Mouse (Mus musculus) forebrain, postnatal 0 days (tissue): ENCODE data around the gene Dtx2. TPM values are rescaled to one million over a fixed set of nuclear protein-coding genes. Genes with fewer than 3 reads are reported as not detected.

Source experiments
- ATAC-seq: fragments of 200-750 bp; cut with Nextera tagmentation; 2 replicates; pipeline ENCODE4 v1.8.0; 2017; ENCODE audit warnings: mild to moderate bottlenecking, moderate library complexity
- DNase-seq: peaks from one replicate; pipeline ENCODE4 v3.0.0-alpha.2; 2015
- H3K27ac ChIP-seq: fragments of 300-500 bp; sonication (generic); 2 replicates; pipeline ENCODE4 v1.5.1; 2014; ENCODE audit warnings: low read depth, mild to moderate bottlenecking, antibody characterized with exemption, low read length, moderate library complexity, mixed read lengths
- H3K27me3 ChIP-seq: fragments of 300-500 bp; sonication (generic); 2 replicates; pipeline ENCODE4 v1.6.1; 2014; ENCODE audit warnings: mild to moderate bottlenecking, low read length, mixed read lengths; ENCODE audit not compliant: insufficient read depth
- H3K36me3 ChIP-seq: fragments of 300-500 bp; sonication (generic); 2 replicates; pipeline ENCODE4 v1.6.1; 2014; ENCODE audit warnings: mild to moderate bottlenecking, moderate library complexity; ENCODE audit not compliant: insufficient read depth
- H3K4me1 ChIP-seq: fragments of 300-500 bp; sonication (generic); 2 replicates; pipeline ENCODE4 v1.6.1; 2014; ENCODE audit warnings: antibody characterized with exemption; ENCODE audit not compliant: insufficient read depth
- H3K4me2 ChIP-seq: fragments of 300-500 bp; sonication (generic); 2 replicates; pipeline ENCODE4 v1.6.1; 2014; ENCODE audit warnings: low read depth, mild to moderate bottlenecking, moderate library complexity
- H3K4me3 ChIP-seq: fragments of 300-500 bp; sonication (generic); 2 replicates; pipeline ENCODE4 v1.5.1; 2014; ENCODE audit warnings: low read depth, low read length, mixed read lengths
- H3K9ac ChIP-seq: fragments of 300-500 bp; sonication (generic); 2 replicates; pipeline ENCODE4 v1.6.1; 2014; ENCODE audit warnings: mild to moderate bottlenecking
- H3K9me3 ChIP-seq: fragments of 300-500 bp; sonication (generic); 2 replicates; pipeline ENCODE4 v1.6.1; 2016; ENCODE audit warnings: low read length
- CTCF ChIP-seq: sonication (generic); IDR thresholded peaks from 2 replicates; pipeline ENCODE4 v1.5.1; 2016; ENCODE audit warnings: antibody characterized with exemption, control low read depth, low read depth
- WGBS: fragments of 180-500 bp; shearing (Covaris S2); extraction: QIAGEN DNeasy Blood & Tissue Kit; methylation state at CpG from one replicate; pipeline ENCODE4 v1.1.7; 2014; 5-methylcytosine and 5-hydroxymethylcytosine counted together
- polyA plus RNA-seq: library from polyadenylated mRNA; unstranded; fragments of >200 nt; fragmentation: Nextera tagmentation; extraction: Ambion mirVana; gene quantifications from 2 replicates; pipeline ENCODE4 v1.2.1, GENCODE M21; 2015
- total RNA-seq: library from RNA; depleted of rRNA; stranded (reverse); fragments of >200 nt; gene quantifications from 2 replicates; pipeline ENCODE4 v1.2.3, GENCODE M21; 2014

Dtx2 gene
- total and polyA plus RNA-seq, 2 experiments from 2014 or later, result 17.6 to 25.3 TPM

DNA sequence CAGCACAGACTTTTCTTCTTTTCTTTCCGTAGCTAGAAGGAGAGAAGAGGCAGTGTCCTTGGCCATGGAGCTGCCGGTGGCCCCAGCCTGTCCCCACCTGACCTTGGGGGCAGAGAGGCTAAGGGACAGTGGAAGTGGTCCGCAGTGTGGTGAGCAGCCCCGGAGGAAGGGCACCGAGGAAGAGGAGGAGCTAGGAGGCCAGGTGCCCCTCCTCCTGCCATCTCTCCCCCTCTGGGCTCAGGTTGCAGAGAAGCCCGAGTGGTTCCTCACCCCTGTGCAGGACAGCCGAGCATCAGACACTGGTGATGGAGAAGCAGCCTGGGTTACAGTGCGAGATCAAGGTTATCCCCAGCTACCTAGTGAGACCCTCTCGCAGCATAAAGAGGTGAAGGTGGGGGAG, 20.2 kb upstream of the Dtx2 start, which contains the start of gene Ssc4d:
Gene Ssc4d (minus strand): TSS at position 167 of the 400 bp plus-strand sequence.
- WGBS, result 27% methylated on average over 5 of the region's 9 CpGs
- Histone ChIP-seq H3K4me1 (no peaks in the 10 kb centered on the region), H3K9me3 (no peaks in the 10 kb centered on the region), H3K4me2 (no peak within 1 kb of the TSS), H3K27ac (no peak within 1 kb of the TSS), H3K4me3 (no peak within 1 kb of the TSS), H3K36me3 (no peaks in the 10 kb centered on the region), H3K9ac (no peak within 1 kb of the TSS), H3K27me3 (no peaks in the 10 kb centered on the region)
- DNase-seq, result no peak
- TF ChIP-seq CTCF, result no peak
- ATAC-seq, result no peak

DNA sequence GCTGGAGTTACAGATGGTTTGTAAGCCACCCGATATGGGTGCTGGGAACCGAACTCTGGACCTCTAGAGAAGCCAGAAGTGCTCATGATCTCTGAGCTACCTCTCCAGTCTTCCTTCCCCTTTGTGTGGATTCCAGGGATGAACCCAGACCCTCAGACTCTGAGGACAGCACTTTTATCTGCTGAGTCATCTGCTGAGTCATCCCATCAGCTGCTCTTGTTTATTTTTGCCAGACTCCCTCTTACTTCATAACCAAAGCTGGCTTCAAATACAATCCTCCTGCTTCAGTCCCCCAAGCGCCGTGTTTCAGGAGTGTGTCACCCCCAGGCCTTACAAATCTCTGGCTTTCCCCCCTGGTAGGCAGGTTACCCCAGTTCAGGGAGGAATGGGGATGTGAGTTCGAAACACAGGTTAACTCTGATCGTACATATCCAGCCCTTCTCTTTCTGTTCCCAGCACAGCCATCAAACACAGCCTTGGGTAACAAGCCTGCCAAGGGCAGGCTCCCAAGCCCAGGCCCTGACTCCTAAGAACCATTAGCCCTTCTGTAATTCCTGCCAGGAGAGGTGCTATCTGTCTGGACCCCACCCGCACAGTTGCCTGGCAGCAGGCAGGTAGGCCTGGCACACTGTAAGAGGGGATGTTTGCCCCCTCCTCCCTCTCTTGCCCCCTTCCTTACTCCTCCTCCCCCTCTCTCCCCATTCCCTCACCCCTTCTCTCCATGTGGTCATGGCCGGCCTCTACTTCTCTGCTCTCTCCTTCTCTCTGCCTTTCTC, 18.5 kb upstream of the Dtx2 start:
- no peak for ATAC-seq
- no peak for TF ChIP-seq CTCF
- no peaks in the 10 kb centered on the region for H3K4me1 ChIP-seq

DNA sequence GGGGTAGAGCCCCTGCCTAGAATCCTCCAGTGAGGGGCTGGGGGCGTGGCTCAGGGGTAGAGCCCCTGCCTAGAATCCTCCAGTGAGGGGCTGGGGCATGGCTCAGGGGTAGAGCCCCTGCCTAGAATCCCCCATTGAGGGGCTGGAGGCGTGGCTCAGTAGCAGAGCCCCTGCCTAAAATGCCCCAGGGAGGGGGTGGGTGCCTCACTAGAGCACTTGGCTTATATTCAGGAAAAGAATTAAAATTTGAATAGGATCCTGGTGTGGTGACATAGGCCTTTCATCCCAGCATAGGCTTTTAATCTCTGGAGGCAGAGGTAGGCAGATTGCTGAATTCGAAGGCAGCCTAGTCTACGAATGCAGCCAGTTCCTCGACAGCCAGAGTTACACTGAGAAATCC, 15.2 kb upstream of the Dtx2 start:
- H3K27ac ChIP-seq, result no peak overlapping the region
- H3K4me1 ChIP-seq, result no peaks in the 10 kb centered on the region
- no peak overlapping the region for H3K4me2 ChIP-seq
- ATAC-seq (no peak), DNase-seq (no peak)
- no peaks in the 10 kb centered on the region for H3K27me3 ChIP-seq
- no peak for TF ChIP-seq CTCF
- no peaks in the 10 kb centered on the region for H3K9me3 ChIP-seq
- no peak overlapping the region for H3K4me3 ChIP-seq
- no peak overlapping the region for H3K9ac ChIP-seq
- WGBS, result 76% methylated on average over 5 of the region's 5 CpGs
- H3K36me3 ChIP-seq, result no peaks in the 10 kb centered on the region

More for the DNA sequence above, 18.5 kb upstream of the Dtx2 start:
- Histone ChIP-seq H3K9me3 (no peaks in the 10 kb centered on the region), H3K27me3 (no peaks in the 10 kb centered on the region), H3K36me3 (no peaks in the 10 kb centered on the region), H3K27ac (no peak overlapping the region), H3K4me2 (no peak overlapping the region), H3K9ac (no peak overlapping the region), H3K4me3 (no peak overlapping the region)
- DNase-seq, result no peak
- WGBS, result 95% methylated on average over 8 of the region's 8 CpGs

DNA sequence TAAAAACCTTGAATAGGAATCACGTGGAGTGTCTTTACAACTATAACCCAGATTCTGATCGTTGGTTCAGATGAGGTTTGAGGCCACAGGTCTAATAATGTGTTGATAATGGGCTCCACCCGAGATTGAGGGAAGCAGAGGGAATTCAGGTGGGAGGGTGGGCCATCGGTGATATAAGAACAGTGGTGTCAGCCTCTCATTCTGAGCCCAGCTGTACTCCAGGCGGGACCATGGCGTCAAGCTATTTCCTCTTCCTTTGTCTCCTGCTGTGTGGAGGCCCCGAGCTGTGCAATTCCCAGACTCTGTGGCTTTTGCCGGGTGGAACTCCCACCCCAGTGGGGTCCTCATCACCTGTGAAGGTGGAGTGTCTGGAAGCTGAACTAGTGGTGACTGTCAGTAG, 14.7 kb upstream of the Dtx2 start, which contains the start of gene Zp3:
Gene Zp3 (plus strand): TSS at position 196 of the 400 bp plus-strand sequence.
- no peak for DNase-seq
- no peak within 1 kb of the TSS for H3K27ac ChIP-seq
- H3K4me2 ChIP-seq, result no peak within 1 kb of the TSS
- H3K36me3 ChIP-seq, result no peaks in the 10 kb centered on the region
- no peaks in the 10 kb centered on the region for H3K27me3 ChIP-seq
- no peak for TF ChIP-seq CTCF
- H3K4me3 ChIP-seq, result no peak within 1 kb of the TSS
- H3K9ac ChIP-seq, result no peak within 1 kb of the TSS
- WGBS, result 77% methylated on average over 8 of the region's 8 CpGs
- no peaks in the 10 kb centered on the region for H3K4me1 ChIP-seq
- ATAC-seq, result no peak
- H3K9me3 ChIP-seq, result no peaks in the 10 kb centered on the region

DNA sequence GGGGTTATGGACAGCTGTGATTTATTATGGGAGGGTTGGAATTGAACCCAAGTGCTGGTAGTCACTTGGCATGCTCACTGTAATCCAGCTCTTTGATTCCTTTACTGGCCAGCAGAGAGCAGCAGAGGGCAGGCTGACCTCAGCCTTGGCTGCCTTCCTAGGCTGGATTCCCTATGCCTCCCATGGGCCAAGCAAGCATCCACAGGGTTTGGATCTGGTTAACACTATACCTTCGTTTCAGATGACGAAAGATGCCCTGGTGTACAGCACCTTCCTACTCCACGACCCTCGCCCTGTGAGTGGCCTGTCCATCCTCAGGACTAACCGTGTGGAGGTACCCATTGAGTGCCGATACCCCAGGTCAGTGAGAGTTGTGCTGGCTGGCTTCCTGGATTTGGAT, 12.2 kb upstream of the Dtx2 start:
- Histone ChIP-seq H3K4me3 (no peak overlapping the region), H3K27ac (no peak overlapping the region), H3K9me3 (no peaks in the 10 kb centered on the region), H3K4me2 (no peak overlapping the region), H3K4me1 (no peaks in the 10 kb centered on the region), H3K27me3 (no peaks in the 10 kb centered on the region), H3K36me3 (no peaks in the 10 kb centered on the region), H3K9ac (no peak overlapping the region)
- DNase-seq (peak; percentile 69), ATAC-seq (no peak)
- 34% methylated on average over 6 of the region's 6 CpGs for WGBS
- peak; percentile 75 for TF ChIP-seq CTCF

DNA sequence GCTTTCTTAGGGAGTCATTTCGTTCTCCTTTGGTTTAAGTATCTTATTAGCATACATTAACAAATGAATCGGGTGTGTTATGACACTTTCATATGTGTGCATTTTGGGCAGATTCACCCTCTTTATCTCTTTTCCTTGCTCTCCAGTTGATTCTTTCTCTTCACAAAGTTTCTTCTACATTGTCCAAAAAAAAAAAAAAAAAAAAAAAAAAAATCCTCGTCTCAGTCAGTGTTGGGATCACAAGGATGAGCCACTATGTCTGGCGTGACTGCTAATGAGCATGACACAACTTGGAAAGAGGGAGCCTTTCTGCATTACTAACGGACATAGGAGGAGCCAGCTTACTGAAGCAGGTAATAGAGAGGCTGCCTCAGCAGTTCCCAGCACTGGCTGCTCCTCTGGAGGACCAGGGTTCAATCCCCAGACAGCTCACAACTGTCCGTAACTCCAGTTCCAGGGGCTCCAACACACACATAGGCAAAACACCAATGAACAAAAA, 10.0 kb upstream of the Dtx2 start:
- H3K27ac ChIP-seq, result no peak overlapping the region
- 53% methylated on average over 6 of the region's 6 CpGs for WGBS
- H3K4me2 ChIP-seq, result no peak overlapping the region
- TF ChIP-seq CTCF, result no peak
- no peaks in the 10 kb centered on the region for H3K27me3 ChIP-seq
- ATAC-seq (no peak), DNase-seq (no peak)
- no peak overlapping the region for H3K4me3 ChIP-seq
- no peaks in the 10 kb centered on the region for H3K4me1 ChIP-seq
- no peaks in the 10 kb centered on the region for H3K36me3 ChIP-seq
- no peak overlapping the region for H3K9ac ChIP-seq
- H3K9me3 ChIP-seq, result no peaks in the 10 kb centered on the region

DNA sequence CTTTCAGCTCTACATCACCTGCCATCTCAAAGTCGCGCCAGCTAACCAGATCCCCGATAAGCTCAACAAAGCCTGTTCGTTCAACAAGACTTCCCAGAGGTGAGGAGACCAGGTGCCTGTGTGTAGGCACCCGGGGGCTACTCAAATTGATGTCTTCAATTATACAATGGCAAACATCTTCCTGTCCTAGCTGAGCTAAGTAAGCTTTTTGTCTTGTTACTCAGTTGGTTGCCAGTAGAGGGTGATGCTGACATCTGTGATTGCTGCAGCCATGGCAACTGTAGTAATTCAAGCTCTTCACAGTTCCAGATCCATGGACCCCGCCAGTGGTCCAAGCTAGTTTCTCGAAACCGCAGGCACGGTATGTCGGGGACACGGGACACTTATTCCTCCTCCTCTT, 7.4 kb upstream of the Dtx2 start:
- ATAC-seq, result peak; percentile 51; the same call in 1 of the 2 replicates

More for the DNA sequence above, 7.4 kb upstream of the Dtx2 start:
- H3K9me3 ChIP-seq, result no peaks in the 10 kb centered on the region
- 57% methylated on average over 11 of the region's 11 CpGs for WGBS
- H3K27ac ChIP-seq, result no peak overlapping the region
- peak; percentile 60 for TF ChIP-seq CTCF
- H3K36me3 ChIP-seq, result no peaks in the 10 kb centered on the region
- no peak overlapping the region for H3K4me3 ChIP-seq
- H3K27me3 ChIP-seq, result no peaks in the 10 kb centered on the region
- H3K4me2 ChIP-seq, result no peak overlapping the region
- DNase-seq, result peak; percentile 61
- no peaks in the 10 kb centered on the region for H3K4me1 ChIP-seq
- no peak overlapping the region for H3K9ac ChIP-seq
